Mouse (Mus musculus): ENCODE results near the gene Pot1a.
A peak's percentile ranks its signal among the peaks of the same experiment; 100 is the strongest.

The Pot1a gene

DNA sequence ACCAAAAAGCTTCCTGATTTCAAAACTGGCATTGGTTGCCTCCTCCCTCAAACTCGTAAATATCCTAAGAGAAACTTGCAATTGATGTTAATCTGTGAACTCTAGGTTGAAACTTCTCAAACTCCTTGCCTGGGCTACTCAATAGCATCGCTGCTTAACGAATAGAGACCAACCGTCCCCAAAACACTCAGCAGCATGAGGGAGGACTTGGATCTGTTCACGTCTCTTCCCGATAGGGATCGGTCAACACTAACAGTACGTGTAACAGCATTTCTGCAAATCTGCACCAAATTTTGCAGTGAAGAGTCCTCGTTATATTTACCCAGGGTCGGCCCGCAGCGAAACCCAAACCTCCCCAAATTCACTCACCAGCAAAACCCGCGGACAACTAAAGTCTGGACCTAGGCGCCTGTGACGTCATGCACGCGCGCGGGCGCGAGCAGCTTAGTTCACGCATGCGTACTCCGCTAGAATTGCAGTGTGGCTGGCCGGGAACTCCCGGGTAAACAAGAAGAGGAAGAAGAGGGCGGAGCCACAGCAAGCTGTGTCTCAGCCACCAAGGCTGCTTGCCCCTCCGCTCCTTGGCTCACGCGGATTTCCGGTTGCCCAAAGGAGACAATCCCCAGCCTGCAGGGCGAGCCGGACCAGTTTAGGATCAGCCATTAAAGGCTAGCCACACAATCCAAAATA is at the start of gene Pot1a:
TSS of gene Pot1a (minus strand) at position 441 of the 690 bp plus-strand sequence.
- peak; percentile 97 for DNase-seq

DNA sequence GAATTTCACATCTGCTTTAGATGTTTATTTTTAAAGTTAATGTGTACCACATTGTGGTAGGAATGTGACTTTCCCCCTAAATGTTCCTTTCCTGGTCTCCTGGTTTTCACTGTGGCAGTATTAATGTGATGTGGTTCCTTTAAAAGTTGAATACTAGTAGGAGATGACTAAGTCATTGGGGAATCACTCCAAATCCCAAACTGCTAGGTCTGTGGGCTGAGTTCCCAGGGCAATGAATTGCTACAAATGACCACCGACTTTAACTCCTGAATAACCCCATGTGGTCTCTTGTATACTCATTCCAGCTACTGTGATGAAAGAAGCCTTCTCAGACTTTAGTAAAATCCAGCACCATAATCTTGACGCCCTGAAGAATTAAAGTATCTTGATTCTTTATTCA is 27.2 kb upstream of the Pot1a start:
- no peak for DNase-seq

DNA sequence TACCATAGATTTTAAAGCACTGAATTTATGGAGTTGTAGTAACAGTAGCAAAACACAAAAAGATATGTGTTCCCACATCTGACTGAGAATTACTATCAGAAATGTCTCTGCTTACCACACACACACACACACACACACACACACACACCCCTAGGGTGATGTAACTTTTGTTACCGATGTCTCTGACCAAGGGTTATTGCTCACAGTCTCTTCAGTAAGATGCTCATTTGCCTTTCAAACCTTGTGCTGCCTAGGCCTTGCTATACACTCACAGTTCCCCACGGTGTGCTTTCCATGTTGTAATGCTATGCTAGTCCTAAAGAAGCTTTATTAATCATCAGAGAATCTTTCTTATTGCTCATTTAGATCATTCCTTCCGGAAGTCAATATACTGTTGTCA is 3.0 kb downstream of the Pot1a start:
- no peak for DNase-seq

DNA sequence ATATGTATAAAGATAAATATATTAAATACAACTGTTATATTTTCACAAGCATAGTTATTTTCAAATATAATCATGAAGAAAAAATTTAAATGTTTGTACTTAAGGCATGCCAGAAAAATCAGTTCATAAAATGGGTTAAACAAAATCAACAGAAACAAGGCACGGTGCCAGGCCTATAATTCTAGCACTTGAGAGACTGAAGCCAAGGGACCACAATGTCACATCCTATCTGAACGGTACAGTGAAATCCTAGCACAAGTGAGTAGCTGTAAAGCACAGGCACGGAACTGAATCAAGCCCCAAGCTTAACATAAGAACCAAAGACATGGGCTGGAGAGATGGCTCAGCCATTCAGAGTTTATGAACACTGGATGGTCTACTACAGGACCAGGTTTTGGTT is 6.8 kb downstream of the Pot1a start:
- DNase-seq, result peak; percentile 40 to 44

DNA sequence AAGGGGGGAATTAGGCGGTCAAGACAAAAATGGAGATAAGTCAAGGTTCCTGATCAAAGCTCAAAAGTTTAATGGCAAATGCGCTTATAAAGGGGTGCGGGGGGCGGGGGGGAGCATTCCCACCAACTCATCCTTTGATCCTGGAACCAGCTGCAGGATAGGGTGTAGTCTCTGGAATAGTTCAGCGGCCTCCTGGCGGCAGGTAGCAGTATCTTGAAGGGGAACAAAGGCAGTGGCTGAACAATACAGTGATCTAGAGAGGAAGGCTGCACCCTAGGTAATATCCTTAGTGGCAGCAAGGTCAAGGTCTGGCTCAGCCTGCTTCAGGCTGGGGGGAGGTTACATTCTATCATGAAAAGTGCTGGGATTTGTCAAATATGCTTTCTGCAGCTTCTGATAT is 7.8 kb downstream of the Pot1a start:
- DNase-seq, result no peak

DNA sequence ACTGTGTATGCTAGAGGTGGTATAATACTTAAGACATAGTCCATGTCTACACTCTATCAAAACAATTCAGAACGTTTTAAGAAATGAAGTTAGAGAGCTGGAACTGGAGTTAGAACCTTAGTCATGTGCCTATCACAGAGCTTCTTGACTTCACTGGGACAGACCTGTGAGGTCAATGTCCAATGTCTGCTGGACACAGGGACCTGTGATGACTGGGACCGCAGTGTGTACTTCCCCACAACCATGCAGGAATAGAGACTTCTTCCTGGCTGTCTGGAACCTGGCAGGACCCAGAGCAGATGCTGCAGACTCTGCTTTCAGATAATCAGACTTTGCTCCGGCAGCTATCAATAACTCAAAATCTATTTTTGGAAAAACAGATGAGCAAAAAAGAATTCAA is 40.8 kb downstream of the Pot1a start:
- DNase-seq, result no peak

DNA sequence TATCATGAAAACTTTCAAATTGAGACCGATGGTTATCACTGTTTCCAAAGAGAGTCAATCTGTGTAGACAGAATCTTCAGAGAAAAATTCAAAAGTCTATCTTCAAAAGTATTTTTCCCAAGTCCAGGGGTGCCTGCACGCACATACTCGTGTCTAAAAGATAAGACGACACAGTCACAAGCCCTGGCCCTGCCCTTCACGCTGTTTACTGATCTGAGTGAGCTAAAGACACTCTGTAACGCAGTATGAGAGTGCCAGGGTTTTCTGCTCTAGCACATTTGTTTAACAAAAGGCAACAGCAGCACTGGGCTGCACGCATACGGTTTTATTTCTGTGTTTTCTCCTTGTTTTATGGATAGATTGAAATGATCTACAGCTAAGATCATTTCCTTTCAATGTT is 41.5 kb downstream of the Pot1a start:
- DNase-seq, result no peak

DNA sequence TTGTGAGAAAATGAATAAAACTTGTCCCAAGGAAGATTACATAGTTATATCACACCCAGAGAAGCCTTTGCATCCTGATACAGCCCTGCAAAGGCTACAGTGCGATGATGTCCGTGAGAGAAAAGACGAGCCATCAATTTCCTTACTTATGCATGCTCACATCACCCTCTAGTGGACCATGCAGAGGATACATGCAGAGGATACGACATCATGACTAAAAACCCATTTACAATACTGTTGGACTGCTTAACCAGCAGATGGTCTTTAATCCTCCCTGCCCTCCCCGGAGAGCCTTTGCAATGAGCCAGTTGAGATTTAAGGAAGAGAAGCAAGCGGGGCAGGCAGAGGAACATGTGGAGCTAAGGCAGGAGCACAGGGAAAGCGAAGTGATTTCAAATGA is 42.0 kb downstream of the Pot1a start:
- peak; percentile 4 to 19 for DNase-seq

DNA sequence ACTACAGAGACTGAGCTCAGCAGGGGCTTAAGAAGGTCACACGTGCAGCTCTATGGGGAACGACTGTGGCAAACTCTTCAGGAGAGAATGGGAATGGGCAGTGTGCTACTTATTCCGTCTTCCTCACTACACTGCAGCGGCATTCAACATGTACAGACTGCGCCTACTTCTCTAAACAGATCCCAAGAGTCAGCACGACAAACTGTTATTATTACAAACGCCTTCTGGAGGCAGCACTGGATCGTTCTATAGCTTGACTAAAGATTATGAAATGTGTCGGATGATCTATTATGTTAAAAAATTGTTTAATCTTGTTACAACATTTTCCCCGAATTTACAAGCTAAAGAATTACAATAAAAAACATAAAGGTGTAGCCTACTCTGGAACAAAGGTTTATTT is 42.8 kb downstream of the Pot1a start:
- DNase-seq, result no peak

DNA sequence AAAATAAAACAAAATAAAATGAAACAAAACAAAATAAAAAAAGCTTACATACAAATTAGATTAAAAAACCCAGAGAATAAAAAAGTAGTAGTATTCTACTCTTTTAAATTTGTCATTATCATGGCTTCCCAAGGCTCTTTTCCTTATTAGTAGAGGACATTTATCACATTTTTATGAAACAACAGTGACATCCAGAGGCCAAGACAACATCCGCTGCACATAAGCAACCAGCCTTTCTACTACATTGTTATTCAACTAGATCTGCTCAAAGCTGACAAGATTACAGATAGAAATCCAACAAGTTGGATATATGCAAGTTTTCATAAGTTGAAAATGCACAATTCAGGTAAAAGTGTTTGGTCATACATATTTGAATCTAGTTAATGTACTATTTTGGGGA is 56.4 kb downstream of the Pot1a start:
- DNase-seq, result no peak

DNA sequence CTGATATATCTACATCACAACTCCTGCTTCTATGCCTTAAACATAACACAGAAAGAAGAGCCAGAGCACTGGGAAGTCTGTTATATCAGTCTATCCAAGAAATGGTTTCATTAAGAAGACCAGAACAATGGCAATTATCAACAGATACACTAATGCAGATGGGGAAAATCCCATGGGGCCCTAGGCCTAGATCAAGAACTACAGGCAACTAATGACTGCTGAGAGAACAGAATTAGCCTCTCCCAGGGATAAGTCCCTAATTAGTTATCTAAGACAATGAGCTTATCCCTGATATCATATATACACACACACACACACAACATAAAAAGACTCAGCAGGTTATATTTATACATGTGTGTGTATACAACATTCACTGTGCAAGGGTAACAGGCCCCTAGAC is 72.5 kb downstream of the Pot1a start:
- no peak for DNase-seq

DNA sequence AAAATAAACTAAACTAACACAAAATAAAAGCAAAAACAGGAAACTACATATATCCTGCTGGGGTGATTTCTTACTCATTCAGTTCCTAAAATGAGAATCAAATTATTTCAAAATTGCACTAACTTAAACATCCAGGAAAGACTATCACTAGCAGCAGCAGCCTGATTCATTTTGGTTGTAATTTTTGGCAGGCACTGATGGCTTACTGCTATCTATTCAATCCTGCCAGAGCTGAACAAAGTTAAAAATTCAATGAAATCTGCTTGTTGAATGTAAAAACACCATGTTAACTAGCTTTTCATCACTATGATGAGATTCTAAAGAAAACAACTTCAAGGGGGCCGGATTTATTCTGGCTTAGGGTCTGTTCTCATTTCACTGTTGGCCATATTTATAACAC is 82.5 kb downstream of the Pot1a start:
- no peak for DNase-seq

DNA sequence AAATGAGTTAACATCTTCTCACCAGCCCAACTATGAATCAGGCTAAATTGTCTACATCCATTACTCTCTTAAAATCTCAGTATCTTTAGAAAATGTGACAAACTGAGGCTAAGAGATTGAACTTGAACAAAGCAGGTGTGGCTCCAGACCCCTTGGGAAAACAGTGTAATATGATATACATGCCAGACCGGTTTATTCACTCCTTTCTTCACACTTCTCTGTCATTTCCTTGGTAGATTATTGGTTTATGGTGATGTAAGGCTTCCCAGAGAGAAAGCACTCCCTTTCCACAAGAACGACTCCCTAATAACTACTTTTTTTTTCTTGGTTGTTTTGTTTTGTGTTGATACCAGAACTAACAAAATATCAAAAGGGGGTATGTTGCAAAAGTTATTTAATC is 98.4 kb downstream of the Pot1a start:
- DNase-seq, result no peak

DNA sequence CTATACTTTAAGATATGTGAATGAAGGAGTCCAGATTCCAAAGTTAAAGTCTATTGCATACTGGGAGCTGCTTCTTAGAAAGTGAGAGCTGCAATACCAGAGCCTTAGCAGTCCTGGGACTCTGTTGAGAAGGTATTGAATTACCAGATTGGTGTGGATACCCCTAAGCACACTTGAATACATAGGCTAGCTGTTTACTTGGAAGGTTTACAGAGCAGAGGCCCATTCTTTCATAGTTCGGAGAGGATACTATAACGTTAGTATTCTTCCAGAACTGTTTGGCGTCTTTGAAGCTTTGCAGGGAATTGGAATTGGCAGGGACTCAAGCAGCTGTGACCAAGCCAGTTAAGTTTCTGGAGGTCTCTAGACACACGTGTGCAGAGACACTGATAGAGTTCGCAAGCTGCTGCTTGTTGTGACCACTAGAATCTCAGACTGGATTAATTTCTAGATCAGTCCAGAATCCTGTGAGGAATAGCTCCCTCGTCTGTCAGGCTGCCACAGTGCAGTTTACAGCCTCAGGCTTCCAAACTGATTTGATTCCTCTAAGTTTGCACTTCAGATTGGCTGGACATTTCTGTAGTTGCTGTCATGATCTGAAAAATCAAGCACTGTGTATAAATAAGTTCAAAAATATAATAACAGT is 99.7 kb downstream of the Pot1a start:
- peak; percentile 60 to 63 for DNase-seq

DNA sequence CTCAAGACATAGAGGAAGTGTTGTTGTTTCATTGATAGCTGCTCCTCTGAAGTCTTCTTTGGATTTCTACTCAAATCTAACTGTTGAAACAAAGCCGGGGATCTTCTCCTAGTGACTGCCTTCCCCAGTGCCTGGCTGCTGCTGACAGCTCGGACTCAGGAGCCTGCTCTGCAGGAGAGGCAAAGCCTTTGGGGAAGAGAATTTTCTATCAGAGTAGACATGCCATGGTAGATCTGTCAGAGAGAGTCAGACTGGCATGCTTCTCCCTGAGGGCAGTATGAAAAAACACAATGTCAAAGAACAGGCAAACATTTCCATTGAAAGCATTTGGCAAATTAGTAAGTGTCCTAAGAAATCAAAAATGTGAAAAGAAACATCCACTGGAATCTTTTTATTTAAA is 109.1 kb downstream of the Pot1a start:
- DNase-seq, result no peak

All from kidney, postnatal 4 days (tissue).